Mouse (Mus musculus) myocyte (in vitro differentiated cells): Measurements from ENCODE around the gene Ldlrad3.

ENCODE experiments used
- CEBPB ChIP-seq: IDR thresholded peaks from 2 replicates; pipeline ENCODE4 v1.6.1; 2011; ENCODE audit warnings: mild to moderate bottlenecking, moderate library complexity; ENCODE audit not compliant: poor library complexity, insufficient read depth, severe bottlenecking
- E2F4 ChIP-seq: IDR thresholded peaks from one replicate; pipeline ENCODE4 v1.6.1; 2011; ENCODE audit warnings: mild to moderate bottlenecking, control low read depth, moderate library complexity; ENCODE audit not compliant: insufficient read depth
- MAX ChIP-seq: IDR thresholded peaks from one replicate; pipeline ENCODE4 v1.6.1; 2011; ENCODE audit warnings: low read depth, mild to moderate bottlenecking, control low read depth
- POLR2A ChIP-seq: IDR thresholded peaks from one replicate; pipeline ENCODE4 v1.6.1; 2011; ENCODE audit warnings: low read depth, mild to moderate bottlenecking, control low read depth, moderate library complexity; ENCODE audit not compliant: insufficient read length
- POLR2AphosphoS2 ChIP-seq: IDR thresholded peaks from one replicate; pipeline ENCODE4 v1.6.1; 2011; ENCODE audit warnings: low read depth, control low read depth; ENCODE audit not compliant: insufficient read length
- TCF12 ChIP-seq: IDR thresholded peaks from one replicate; pipeline ENCODE4 v1.6.1; 2011; ENCODE audit warnings: mild to moderate bottlenecking, control low read depth; ENCODE audit not compliant: poor library complexity, insufficient read depth, severe bottlenecking
- TCF3 ChIP-seq: IDR thresholded peaks from one replicate; pipeline ENCODE4 v1.6.1; 2011; ENCODE audit warnings: low read depth, control low read depth; ENCODE audit not compliant: insufficient read length
- USF1 ChIP-seq: IDR thresholded peaks from one replicate; pipeline ENCODE4 v1.6.1; 2011; ENCODE audit warnings: low read depth, mild to moderate bottlenecking, control low read depth, moderate library complexity

- TF ChIP-seq E2F4 (no peak), POLR2A (no peak), USF1 (no peak), MAX (no peak), TCF12 (no peak), TCF3 (no peak), CEBPB (no peak), POLR2AphosphoS2 (no peak)
Measured at GRCm38 (mm10) chr2:102176434-102176772, 9.8 kb downstream of the Ldlrad3 start.
